Mouse (Mus musculus) heart, adult 10 weeks (tissue): ENCODE measurements around the gene Polr1d. TPM values are rescaled to one million over a fixed set of nuclear protein-coding genes. Genes with fewer than 3 reads are reported as not detected.

ENCODE experiments used
- polyA plus RNA-seq: library from polyadenylated mRNA; stranded (reverse); fragments of 350-450 nt; fragmentation: Illumina TruSeq; extraction: RNeasy Lipid Tissue Mini Kit (QIAGEN cat#74804); gene quantifications from one replicate; pipeline ENCODE4 v1.2.3, GENCODE M21; 2014; ENCODE audit warnings: low read depth, low replicate concordance

The Polr1d gene
- polyA plus RNA-seq: 82.8 TPM

DNA sequence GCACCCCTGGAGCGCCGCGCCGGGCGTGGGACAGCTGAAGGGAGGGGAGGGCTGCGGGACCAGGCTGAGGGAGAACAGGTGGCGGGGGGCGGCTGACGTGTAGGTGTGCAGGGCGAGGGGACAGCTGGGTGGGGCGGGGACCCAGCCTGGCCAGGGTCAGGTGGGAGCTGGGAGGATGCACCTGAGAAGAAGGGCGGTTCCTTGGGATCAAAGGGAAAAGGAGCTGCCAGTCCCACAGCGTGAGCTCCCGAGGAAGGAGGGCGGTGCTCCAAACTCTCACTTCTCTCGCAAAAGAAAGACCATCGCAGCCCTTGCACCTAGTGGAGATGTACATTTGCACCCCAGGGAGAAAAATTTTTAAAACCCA lies at the start of gene Polr1d:
Gene Polr1d, plus strand, starts transcription at position 252 of the 367 bp plus-strand sequence.

DNA sequence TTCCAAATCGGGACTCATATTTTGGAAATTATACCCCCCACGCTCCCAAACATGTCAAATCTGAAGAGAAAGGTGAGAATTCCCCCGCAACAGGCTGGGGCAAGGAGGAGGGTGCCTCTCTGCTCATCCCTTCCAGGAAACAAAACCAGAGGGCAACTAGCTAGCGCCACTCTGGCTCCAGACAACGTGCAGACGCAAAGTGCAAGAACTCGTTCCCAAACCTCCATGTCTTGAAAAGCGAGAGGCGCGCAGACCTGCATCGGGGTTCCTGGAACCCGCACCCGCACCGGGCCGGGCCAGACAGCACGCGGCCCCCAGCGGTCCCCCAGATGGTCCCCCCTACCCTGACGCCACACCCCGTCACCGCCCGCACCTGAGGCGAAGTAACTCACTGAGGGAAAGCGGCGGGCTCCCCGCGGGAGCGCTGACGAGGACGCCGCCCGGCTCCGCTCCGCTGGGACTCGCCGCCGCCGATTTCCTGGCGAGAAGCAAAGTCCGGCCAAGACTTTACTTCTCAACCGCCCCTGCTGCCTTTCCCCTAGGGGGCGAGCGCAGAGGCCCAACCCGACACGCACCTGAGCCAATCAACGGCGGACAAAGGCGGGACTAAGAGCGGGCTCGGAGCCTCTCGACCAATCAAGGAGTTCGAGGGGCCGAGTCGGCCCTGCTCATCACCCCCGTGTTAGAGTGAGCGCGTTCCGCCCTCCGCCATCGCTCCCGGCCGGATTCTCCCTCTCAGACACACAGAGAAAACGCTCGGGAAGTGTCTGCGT lies 638 bp upstream of the Polr1d start, which contains the start of gene Lnx2:
Gene Lnx2, minus strand, starts transcription at position 561 of the 773 bp plus-strand sequence.

Other genes with a start within 250 kb of the Polr1d start
- gene Rpl21, start 244.2 kb upstream of the Polr1d start, polyA plus RNA-seq: 459 TPM
- gene Rasl11a, start 232.0 kb upstream of the Polr1d start, polyA plus RNA-seq: 6.5 TPM
- gene Gtf3a, start 128.4 kb upstream of the Polr1d start, polyA plus RNA-seq: 32.0 TPM
- 24.7 TPM for gene Mtif3, start 113.2 kb upstream of the Polr1d start, polyA plus RNA-seq
- gene Lnx2, start 464 bp upstream of the Polr1d start, polyA plus RNA-seq: 8.7 TPM
- gene Gsx1, start 111.6 kb downstream of the Polr1d start, polyA plus RNA-seq: not detected
- gene Pdx1, start 192.9 kb downstream of the Polr1d start, polyA plus RNA-seq: not detected
- not detected for gene Cdx2, start 230.2 kb downstream of the Polr1d start, polyA plus RNA-seq
- not detected for gene Urad, start 245.4 kb downstream of the Polr1d start, polyA plus RNA-seq